Mouse (Mus musculus): ENCODE results near the gene Wfs1. TPM values are rescaled to one million over a fixed set of nuclear protein-coding genes. Genes with fewer than 3 reads are reported as not detected.

Wfs1 gene
- total RNA-seq, 1 experiment, result 15.1 TPM

- no peak for TF ChIP-seq HCFC1 (IDR thresholded peaks at IDR 0.05; ENCODE audit: borderline replicate concordance, insufficient read depth, low read length)
- TF ChIP-seq ZNF384 (IDR thresholded peaks at IDR 0.05; ENCODE audit: low read depth, low read length), result no peak
- TF ChIP-seq MAFK (IDR thresholded peaks at IDR 0.05; ENCODE audit: insufficient read depth, low read depth, low read length), result no peak
- no peak for TF ChIP-seq ZC3H11A (IDR thresholded peaks at IDR 0.05; ENCODE audit: borderline replicate concordance, low read depth, low read length)
- TF ChIP-seq CHD2 (IDR thresholded peaks at IDR 0.05; ENCODE audit: low read depth, low read length), result no peak
- in situ Hi-C loops (cut with MboI; ENCODE audit: low sequenced_read_pairs in 2 of 2, unreplicated experiment in 2 of 2), result no loop called here
- no peak for DNase-seq (ENCODE audit: low read depth, low spot score)
- no peak overlapping the region for H3K9ac ChIP-seq (ENCODE audit: insufficient read depth, low read depth, low read length, poor library complexity, severe bottlenecking)
- H3K9me3 ChIP-seq (ENCODE audit: control insufficient read depth, insufficient read depth, low read depth, low read length), result no peaks in the 10 kb centered on the region
- H3K36me3 ChIP-seq (ENCODE audit: control insufficient read depth, insufficient read depth, low read length, poor library complexity, severe bottlenecking), result peaks cover 3% of the 10 kb centered on the region; the same call in 1 of the 2 replicates
- no peak overlapping the region for H3K4me3 ChIP-seq (ENCODE audit: insufficient read depth in 1 of 2, low read depth in 1 of 2, low read length in 2 of 2, poor library complexity in 1 of 2, severe bottlenecking in 1 of 2)
- H3K27ac ChIP-seq (ENCODE audit: insufficient read depth, low read depth, low read length, poor library complexity, severe bottlenecking), result no peak overlapping the region; the same call in 1 of the 2 replicates
- peaks cover 2 to 6% of the 10 kb centered on the region in 2 experiments; a peak in 2 of 4 replicates for H3K4me1 ChIP-seq (ENCODE audit: control insufficient read depth in 2 of 2, insufficient read depth in 2 of 2, low read length in 2 of 2, poor library complexity in 1 of 2)
Measured at GRCm38 (mm10) chr5:36935486-36936473, 53.2 kb downstream of the Wfs1 start.

DNA sequence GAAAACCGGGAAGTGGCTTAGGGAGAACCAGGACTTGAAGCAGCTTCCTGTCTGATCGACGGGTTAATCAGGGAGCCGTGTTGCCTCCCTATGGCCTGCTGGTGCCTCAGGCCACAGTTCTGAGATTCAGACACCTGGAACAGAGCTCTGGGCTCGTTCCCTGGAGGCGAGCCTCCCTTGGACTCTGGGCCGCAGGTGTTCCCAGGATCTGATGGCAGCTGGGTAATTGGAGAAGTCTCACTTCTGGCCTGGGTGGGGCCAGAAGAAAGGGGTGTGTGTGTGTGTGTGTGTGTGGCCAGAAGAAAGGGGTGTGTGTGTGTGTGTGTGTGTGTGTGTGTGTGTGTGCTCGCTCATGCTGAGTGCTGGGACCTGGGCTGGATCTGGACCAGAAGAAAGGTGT is 55.6 kb downstream of the Wfs1 start:
- peaks cover 0 to under 1% of the 10 kb centered on the region in 2 experiments; a peak in 1 of 4 replicates for H3K4me1 ChIP-seq (ENCODE audit: control insufficient read depth in 2 of 2, insufficient read depth in 2 of 2, low read length in 2 of 2, poor library complexity in 1 of 2)
- no peak for TF ChIP-seq HCFC1 (IDR thresholded peaks at IDR 0.05; ENCODE audit: borderline replicate concordance, insufficient read depth, low read length)
- TF ChIP-seq CHD2 (IDR thresholded peaks at IDR 0.05; ENCODE audit: low read depth, low read length), result no peak
- TF ChIP-seq ZC3H11A (IDR thresholded peaks at IDR 0.05; ENCODE audit: borderline replicate concordance, low read depth, low read length), result no peak
- TF ChIP-seq MAFK (IDR thresholded peaks at IDR 0.05; ENCODE audit: insufficient read depth, low read depth, low read length), result no peak
- no peak for TF ChIP-seq ZNF384 (IDR thresholded peaks at IDR 0.05; ENCODE audit: low read depth, low read length)
- H3K27ac ChIP-seq (ENCODE audit: insufficient read depth, low read depth, low read length, poor library complexity, severe bottlenecking), result no peak overlapping the region
- peak; percentile 41 for DNase-seq (ENCODE audit: low read depth, low spot score)
- peaks cover 3% of the 10 kb centered on the region; the same call in 1 of the 2 replicates for H3K36me3 ChIP-seq (ENCODE audit: control insufficient read depth, insufficient read depth, low read length, poor library complexity, severe bottlenecking)
- H3K9me3 ChIP-seq (ENCODE audit: control insufficient read depth, insufficient read depth, low read depth, low read length), result no peaks in the 10 kb centered on the region
- in situ Hi-C loops (cut with MboI; ENCODE audit: low sequenced_read_pairs in 2 of 2, unreplicated experiment in 2 of 2), result no loop called here
- H3K4me3 ChIP-seq (ENCODE audit: insufficient read depth in 1 of 2, low read depth in 1 of 2, low read length in 2 of 2, poor library complexity in 1 of 2, severe bottlenecking in 1 of 2), result no peak overlapping the region
- no peak overlapping the region for H3K9ac ChIP-seq (ENCODE audit: insufficient read depth, low read depth, low read length, poor library complexity, severe bottlenecking)

DNA sequence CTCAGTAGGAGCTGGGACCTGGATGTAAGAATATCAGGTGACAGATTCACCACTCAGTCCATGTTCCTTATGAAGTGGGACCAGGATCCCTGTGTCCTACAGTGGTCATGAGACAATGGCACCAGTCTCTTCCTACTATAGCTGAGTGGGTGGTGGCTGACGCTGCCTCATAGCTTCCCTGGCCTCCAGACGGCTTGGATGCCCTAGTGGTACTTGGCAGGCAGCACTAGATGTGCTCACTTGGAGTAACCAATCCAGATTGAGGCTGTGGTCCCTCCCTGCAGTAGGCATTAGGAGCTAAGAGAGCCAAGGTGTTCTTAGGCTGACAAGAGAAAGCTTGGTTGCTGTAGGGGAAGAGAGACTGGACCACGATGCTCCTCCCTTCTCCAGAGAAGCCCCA is 59.6 kb downstream of the Wfs1 start:
- no peak overlapping the region for H3K27ac ChIP-seq (ENCODE audit: insufficient read depth, low read depth, low read length, poor library complexity, severe bottlenecking)
- H3K9ac ChIP-seq (ENCODE audit: insufficient read depth, low read depth, low read length, poor library complexity, severe bottlenecking), result no peak overlapping the region
- H3K4me3 ChIP-seq (ENCODE audit: insufficient read depth in 1 of 2, low read depth in 1 of 2, low read length in 2 of 2, poor library complexity in 1 of 2, severe bottlenecking in 1 of 2), result no peak overlapping the region
- no peak for TF ChIP-seq ZC3H11A (IDR thresholded peaks at IDR 0.05; ENCODE audit: borderline replicate concordance, low read depth, low read length)
- TF ChIP-seq ZNF384 (IDR thresholded peaks at IDR 0.05; ENCODE audit: low read depth, low read length), result no peak
- no peak for TF ChIP-seq CHD2 (IDR thresholded peaks at IDR 0.05; ENCODE audit: low read depth, low read length)
- TF ChIP-seq HCFC1 (IDR thresholded peaks at IDR 0.05; ENCODE audit: borderline replicate concordance, insufficient read depth, low read length), result no peak
- TF ChIP-seq MAFK (IDR thresholded peaks at IDR 0.05; ENCODE audit: insufficient read depth, low read depth, low read length), result no peak
- H3K36me3 ChIP-seq (ENCODE audit: control insufficient read depth, insufficient read depth, low read length, poor library complexity, severe bottlenecking), result peaks cover 3% of the 10 kb centered on the region; the same call in 1 of the 2 replicates
- no peak for DNase-seq (ENCODE audit: low read depth, low spot score)
- in situ Hi-C loops (cut with MboI; ENCODE audit: low sequenced_read_pairs in 2 of 2, unreplicated experiment in 2 of 2), result no loop called here
- H3K9me3 ChIP-seq (ENCODE audit: control insufficient read depth, insufficient read depth, low read depth, low read length), result no peaks in the 10 kb centered on the region
- H3K4me1 ChIP-seq (ENCODE audit: control insufficient read depth in 2 of 2, insufficient read depth in 2 of 2, low read length in 2 of 2, poor library complexity in 1 of 2), result no peaks in the 10 kb centered on the region

DNA sequence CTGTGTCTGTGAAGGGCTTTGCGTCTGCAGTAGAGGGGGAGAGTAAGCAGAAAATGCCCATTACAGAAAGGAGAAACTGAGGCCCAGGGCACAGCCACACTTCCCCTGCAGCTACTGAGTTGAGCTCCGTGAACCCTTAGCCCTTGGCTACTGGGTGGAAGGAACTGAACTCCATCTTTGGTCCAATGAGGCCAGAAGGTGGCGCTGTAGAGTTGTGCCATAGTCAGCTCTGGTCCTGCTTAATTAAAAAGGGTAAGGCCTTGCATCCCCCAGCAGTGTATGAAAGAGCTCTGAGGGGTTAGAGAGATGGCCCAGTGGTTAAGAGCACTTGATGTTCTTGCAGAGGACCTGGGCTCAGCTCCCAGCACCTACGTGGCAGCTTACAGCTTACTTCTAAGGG is 60.3 kb downstream of the Wfs1 start:
- no peaks in the 10 kb centered on the region for H3K9me3 ChIP-seq (ENCODE audit: control insufficient read depth, insufficient read depth, low read depth, low read length)
- DNase-seq (ENCODE audit: low read depth, low spot score), result peak; percentile 69
- H3K4me3 ChIP-seq (ENCODE audit: insufficient read depth in 1 of 2, low read depth in 1 of 2, low read length in 2 of 2, poor library complexity in 1 of 2, severe bottlenecking in 1 of 2), result no peak overlapping the region
- H3K27ac ChIP-seq (ENCODE audit: insufficient read depth, low read depth, low read length, poor library complexity, severe bottlenecking), result no peak overlapping the region
- TF ChIP-seq CHD2 (IDR thresholded peaks at IDR 0.05; ENCODE audit: low read depth, low read length), result no peak
- TF ChIP-seq ZC3H11A (IDR thresholded peaks at IDR 0.05; ENCODE audit: borderline replicate concordance, low read depth, low read length), result peak; percentile 19; the same call in 1 of the 2 replicates
- H3K9ac ChIP-seq (ENCODE audit: insufficient read depth, low read depth, low read length, poor library complexity, severe bottlenecking), result no peak overlapping the region
- H3K4me1 ChIP-seq (ENCODE audit: control insufficient read depth in 2 of 2, insufficient read depth in 2 of 2, low read length in 2 of 2, poor library complexity in 1 of 2), result no peaks in the 10 kb centered on the region
- in situ Hi-C loops (cut with MboI; ENCODE audit: low sequenced_read_pairs in 2 of 2, unreplicated experiment in 2 of 2), result no loop called here
- peaks cover 3% of the 10 kb centered on the region; the same call in 1 of the 2 replicates for H3K36me3 ChIP-seq (ENCODE audit: control insufficient read depth, insufficient read depth, low read length, poor library complexity, severe bottlenecking)
